Mouse (Mus musculus) left cerebral cortex, postnatal 4 days (tissue): ENCODE results near the gene C130026I21Rik. TPM values are rescaled to one million over a fixed set of nuclear protein-coding genes. Genes with fewer than 3 reads are reported as not detected.
"Not testable (repeated sequence)": the region's sequence is repeated elsewhere in the genome, so short reads cannot be mapped to it uniquely, and the experiment has no call there.

ENCODE experiments used
- DNase-seq: peaks from one replicate; pipeline ENCODE4 v3.0.0-alpha.2; 2022
- intact Hi-C: fragments of 180-260 bp; cut with DNase I; formaldehyde crosslinking; loops from one replicate; pipeline ENCODE4 v1.15.1; 2025
- total RNA-seq, 2 experiments: library from RNA; stranded (reverse); gene quantifications; 2 replicates each; pipeline ENCODE4 v1.2.3; 2021

The C130026I21Rik gene
- total RNA-seq, 2 experiments from 2014 or later, result 0.66 to 1.1 TPM

DNA sequence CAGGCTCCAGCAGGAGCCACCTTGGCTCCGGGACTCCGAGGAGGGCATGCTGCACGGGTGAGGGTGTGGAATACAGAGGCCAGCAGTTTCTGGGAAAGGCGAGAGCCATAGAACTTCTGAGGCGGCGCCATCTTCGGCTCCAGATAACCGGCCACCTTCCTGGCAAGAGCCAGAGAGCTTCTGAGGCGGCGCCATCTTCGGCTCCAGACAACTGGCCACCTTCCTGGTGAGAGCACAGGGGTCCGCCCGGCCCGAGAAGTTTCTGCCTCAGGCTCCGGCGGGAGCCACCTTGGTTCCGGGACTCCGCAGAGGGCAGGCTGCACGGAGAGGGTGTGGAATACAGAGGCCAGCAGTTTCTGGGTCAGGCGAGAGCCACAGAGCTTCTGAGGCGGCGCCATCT is 136.7 kb downstream of the C130026I21Rik start:
- DNase-seq, intact Hi-C loops: not testable (repeated sequence)

DNA sequence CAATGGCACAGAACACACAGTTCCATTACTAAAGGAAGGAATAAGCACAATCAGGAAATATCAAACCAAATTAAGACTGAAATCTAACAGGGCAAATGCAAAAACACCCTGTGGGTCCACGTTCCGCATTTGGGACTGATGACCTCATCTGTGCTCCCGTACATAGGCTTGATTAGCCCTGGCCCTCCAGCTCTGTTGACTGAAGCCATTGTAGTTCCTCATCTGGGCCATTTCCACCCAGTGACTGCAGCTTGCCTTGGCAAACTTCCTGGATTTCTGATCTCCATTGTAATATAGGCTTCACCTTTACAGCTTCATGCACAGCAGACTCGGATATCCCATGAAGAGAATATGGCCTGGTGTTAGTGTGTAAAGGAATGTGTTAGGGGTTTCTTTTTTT is 148.5 kb downstream of the C130026I21Rik start:
- intact Hi-C loops, result not testable (repeated sequence)

DNA sequence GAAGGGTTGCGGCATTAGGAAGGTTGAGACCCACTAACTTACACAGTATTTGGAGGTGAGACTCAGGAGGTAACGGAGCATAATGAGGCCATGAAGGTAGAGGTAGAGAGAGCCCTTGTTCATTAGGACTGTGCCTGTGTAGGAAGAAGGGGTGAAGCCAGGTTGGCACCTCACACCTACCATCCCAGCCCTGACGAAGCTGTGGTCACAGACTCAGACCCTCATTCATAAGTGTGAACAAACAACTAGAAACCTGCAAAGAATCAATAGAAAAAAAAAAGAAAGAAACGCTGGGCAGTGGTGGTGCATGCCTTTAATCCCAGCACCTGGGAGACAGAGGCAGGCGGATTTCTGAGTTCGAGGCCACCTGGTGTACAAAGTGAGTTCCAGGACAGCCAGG is 152.0 kb downstream of the C130026I21Rik start:
- intact Hi-C loops, DNase-seq: not testable (repeated sequence)

More for the DNA sequence above, 148.5 kb downstream of the C130026I21Rik start:
- not testable (repeated sequence) for DNase-seq

DNA sequence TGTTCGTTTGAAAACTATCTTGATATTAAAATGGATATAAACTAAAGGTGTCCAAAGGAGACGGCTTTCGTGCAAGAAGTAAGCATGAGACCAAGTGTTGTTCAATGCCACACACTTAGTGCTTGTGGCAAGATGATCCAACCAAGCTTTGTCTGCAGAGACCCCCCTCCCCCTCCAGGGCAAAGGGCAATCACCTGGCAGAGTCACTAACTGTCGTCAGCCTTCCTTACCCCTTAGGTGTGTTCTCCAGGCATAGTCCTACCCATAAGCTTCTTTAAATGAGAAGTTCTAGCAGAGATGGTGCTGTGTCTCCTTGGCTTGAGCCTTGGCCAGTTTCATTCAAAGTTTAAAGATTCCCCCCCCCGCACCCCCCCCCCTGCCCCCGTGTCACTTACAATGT is 152.8 kb downstream of the C130026I21Rik start:
- intact Hi-C loops, DNase-seq: not testable (repeated sequence)

DNA sequence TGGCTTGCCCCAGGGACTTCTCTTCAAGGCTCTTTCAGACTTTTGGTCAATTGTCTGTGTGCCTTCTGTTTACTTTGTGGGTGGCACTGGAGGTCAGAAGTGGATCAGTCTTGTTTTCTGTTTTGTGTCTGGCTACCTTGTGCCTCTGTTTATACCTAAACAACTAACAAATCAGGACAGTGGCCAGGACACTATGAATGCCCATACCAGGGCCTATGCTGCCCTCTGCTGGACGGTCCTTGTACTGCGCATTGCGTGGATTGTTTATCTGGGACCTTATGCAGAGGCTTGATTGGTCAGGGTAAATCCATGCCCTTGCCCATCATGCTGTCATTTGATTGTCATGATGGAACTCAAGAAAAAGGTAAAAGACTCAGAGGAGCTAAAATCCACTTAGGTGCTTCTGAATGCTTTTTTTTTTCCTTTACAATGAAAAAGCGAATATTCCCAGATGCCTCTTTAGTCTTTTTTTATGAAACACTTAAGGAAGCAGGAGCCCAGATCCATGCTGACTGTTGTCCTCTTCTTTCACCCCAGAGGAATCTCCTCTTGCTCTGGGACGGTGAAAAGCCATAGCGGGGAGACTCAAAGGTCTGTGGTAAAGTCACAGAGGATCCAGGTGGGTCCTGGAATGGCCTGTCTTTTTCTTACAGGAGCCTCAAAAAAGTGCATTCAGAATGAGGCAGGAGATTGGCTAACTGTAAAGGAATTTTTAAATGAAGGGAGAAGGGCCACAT is 155.5 kb downstream of the C130026I21Rik start:
- intact Hi-C loops, DNase-seq: not testable (repeated sequence)

DNA sequence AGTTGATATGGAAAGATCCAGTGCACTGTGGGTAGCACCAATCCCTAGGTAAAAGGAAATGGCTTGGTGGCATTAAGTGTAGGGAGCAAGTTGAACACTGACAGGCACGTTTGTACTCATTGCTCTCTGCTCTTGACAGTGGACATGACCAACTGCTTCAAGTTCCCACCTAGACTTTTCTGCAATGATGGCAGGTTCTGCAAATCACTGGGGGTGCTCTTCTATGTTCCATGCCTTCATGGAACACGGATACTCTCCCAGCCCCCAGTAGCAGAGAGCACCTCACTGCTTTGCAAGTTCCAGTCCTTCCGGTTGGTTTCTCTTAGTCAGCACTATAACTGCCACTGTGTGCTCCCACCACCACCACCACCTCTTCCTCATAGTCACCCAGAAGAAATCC is 156.3 kb downstream of the C130026I21Rik start:
- intact Hi-C loops, DNase-seq: not testable (repeated sequence)

DNA sequence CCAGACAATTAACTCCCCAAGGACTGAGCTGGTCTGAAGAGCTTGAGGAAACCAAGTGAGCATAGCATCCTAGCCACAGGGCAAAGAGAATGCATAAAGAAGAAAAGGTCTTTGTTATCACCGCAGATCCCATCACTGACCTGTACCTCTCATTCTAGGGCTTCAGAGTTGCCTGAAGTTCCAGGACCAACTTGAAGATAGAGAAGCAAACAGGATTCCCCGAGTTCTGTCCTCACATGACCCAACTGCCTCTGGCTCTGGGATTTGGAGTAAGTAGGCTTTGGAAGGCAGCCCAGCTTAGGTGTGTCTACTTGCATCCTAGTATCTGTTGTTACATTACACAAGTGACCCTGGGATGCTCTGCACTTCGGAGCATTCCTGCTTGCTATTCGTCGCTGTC is 157.5 kb downstream of the C130026I21Rik start:
- intact Hi-C loops, DNase-seq: not testable (repeated sequence)

DNA sequence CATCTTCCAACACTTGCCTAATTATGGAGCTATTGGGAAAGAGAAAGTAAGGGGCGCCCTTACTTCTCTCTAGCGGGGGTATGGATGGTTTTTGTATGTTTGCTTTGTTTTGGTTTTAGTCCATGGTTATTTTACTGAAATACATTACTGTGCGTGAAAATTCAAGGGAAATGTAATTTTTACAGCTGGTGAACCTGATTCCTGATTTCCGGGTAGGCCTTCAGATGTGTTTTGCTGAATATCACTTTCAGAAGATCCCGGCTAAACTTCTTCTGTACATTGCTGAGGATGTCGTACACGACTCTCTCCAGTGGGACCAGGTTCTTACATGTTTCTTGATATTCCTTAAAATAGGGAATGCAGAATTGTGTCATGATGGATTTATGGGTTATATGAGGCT is 158.1 kb downstream of the C130026I21Rik start:
- DNase-seq, intact Hi-C loops: not testable (repeated sequence)

DNA sequence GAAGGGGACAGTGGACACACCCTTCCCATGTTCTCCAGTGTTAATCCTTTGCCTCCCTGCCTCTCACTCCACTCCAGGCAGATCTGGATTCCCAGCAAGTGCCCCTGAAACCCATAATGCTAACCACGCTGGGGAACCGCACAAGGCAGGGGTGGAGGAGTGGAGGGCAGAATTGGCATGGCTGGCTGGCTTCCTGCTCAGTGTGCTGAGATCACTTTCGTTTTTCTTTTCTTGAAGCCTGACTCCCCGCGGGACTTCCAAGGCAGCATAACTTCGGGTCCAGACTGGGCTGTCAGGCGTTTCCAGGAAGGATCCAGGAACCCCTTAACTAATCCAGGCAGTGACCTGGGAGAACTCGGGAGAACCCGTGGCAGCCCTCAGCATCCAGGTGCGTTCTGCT is 158.8 kb downstream of the C130026I21Rik start:
- intact Hi-C loops, DNase-seq: not testable (repeated sequence)

DNA sequence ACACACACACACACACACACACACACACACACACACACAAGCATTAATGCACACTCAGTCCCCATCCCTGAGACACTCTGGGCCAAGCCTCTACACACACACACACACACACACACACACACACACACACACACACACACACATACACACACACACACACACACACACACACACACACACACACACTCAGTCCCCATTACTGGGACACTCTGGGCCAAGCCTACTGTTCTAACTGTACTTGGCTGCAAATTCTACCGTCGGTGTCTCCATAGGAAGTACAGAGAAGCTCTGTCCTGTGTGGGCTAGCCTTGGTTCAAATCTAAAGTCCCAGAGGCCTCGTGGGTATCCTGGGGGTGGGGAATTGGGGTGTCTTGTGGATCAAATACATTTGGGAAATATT is 159.5 kb downstream of the C130026I21Rik start:
- intact Hi-C loops, DNase-seq: not testable (repeated sequence)

DNA sequence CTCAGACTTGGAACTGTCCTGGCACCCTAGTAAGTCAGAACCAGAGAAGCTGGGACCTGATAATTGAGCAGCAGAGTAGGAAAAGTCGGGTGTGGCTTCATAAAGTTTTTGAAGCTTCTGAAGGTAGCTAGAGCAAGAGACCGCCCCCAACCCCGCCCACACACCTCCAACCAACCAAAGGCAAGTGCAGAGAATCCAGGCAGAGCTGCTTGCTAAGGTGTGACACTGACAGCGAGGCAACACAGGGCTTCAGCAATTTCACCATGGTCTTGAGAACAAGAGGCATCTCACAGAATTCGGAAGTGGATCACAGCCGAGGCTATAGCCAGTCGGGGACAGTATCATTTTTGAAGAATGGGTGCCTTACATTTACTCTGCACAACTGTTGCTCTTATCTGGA is 160.6 kb downstream of the C130026I21Rik start, which contains the start of gene A530032D15Rik:
TSS of gene A530032D15Rik (minus strand) at position 101 of the 400 bp plus-strand sequence.
- intact Hi-C loops, DNase-seq: not testable (repeated sequence)

DNA sequence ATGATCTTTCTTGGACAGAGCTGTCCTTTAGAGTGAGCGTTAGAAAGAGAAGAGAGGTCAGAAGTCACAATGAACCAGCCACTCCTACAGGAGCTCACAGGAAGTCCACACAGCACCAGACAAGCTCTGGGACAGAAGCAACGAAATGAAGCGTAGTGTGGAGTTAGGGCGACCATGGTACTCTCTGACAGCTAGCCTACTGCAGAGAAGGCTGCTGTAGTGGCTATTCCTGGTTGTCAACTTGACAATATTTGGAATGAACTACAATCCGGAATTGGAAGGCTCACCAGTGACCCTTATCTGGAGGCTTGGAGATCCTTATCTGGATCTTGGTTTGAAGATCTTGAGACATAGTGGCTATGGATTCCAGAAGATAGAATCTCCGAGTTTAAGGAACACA is 164.4 kb downstream of the C130026I21Rik start:
- intact Hi-C loops, DNase-seq: not testable (repeated sequence)

DNA sequence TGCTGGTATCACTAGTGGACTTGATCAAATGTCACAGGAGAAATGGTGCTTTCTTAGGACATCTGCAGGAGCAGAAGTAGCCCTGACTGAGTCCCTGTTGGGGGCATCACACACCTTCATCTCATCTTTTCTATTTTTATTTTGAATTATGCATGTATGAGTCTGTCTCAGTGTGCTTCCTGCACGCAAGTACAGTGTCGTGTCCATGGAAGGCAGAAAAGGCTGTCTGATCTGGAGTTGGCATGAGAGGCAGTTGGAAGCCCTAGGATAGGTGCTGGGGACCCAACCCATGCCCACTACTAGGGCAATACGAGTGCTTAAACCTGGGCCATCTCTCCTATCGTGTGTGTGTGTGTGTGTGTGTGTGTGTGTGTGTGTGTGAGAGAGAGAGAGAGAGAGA is 165.0 kb downstream of the C130026I21Rik start:
- DNase-seq, intact Hi-C loops: not testable (repeated sequence)

DNA sequence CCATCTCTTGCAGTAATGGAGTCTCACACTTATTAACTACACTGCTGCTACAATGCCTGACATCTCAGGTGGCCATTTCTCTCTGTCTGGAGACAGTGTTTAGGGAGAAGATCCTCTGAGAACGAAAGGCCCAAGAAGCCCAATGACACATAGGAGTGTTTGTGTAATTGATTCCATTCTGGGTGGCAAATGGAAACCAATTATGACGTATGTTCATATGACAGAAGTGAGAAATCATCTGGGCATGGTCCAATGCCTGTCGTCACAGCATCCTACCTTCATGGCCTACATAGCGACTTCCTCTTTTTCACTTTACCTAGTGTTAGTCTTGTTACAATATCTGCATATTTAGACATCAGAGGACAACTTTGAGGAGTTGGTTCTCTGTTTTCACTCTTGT is 168.6 kb downstream of the C130026I21Rik start:
- intact Hi-C loops, DNase-seq: not testable (repeated sequence)

DNA sequence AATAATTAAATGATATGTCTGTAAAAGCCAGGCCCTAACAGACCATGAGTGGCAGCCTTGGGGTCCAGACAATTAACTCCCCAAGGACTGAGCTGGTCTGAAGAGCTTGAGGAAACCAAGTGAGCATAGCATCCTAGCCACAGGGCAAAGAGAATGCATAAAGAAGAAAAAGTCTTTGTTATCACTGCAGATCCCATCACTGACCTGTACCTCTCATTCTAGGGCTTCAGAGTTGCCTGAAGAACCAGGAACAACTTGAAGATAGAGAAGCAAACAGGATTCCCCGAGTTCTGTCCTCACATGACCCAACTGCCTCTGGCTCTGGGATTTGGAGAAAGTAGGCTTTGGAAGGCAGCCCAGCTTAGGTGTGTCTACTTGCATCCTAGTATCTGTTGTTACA is 170.5 kb downstream of the C130026I21Rik start, which contains the start of gene Gm10553:
TSS of gene Gm10553 (plus strand) at position 301 of the 400 bp plus-strand sequence.
- DNase-seq, intact Hi-C loops: not testable (repeated sequence)

DNA sequence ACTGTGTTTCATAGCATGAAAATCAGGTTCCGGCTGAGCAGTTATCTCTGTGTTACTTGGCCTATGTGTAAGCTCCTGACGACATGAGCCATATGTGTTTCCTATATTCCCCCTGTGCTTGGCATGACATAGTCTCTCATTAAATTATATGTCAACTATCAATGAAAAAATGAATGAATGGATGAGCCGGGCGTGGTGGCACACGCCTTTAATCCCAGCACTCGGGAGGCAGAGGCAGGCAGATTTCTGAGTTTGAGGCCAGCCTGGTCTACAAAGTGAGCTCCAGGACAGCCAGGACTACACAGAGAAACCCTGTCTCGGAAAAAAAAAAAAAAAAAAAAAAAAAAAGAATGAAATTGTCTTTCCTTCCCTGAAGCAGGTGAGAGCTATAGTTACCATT is 171.3 kb downstream of the C130026I21Rik start:
- DNase-seq, intact Hi-C loops: not testable (repeated sequence)

DNA sequence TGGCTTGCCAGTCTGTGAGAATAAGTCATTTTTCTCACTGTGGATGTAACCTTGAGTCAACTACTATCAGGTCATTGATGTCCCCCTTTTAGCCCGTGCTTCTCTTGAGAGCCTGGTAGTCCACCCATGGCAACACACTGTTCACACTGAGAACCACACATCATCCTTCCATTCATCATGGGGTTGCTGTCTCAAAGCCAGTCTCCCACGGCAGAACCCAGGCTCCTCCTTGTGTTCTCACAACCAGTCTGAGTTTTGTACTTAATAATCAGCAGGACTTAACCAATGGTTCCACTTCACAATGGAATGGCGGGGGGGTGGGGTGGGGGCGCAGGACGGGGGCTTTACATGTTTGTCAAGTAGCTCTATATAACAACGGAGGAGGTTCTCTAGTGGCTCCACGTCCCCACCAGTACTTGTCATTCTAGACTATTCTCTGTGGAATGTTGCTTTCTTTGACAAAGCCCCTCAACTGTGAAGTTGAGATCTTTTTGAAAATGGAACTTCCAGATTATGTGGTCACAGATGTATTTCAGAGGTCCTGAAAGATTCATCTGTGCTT is 177.3 kb downstream of the C130026I21Rik start:
- DNase-seq, intact Hi-C loops: not testable (repeated sequence)

DNA sequence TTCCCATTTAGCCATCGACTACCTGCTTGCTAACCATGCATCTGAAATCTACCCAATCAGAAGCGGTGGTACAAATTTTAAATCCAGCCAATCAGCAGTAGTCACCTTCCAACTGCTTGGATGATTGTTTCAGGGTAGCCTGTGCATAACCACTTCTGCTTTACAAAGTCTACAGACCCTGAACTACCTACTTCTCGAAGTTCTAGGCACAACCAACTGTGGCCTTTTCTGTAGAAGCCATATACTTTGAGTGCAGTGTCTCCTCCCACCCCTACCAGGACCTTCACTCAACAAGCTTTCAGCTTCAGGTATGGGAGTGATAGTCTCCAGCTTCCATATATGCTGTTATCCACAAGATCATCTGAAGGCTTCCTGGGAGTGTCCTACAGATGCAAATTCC is 178.2 kb downstream of the C130026I21Rik start:
- DNase-seq, intact Hi-C loops: not testable (repeated sequence)

DNA sequence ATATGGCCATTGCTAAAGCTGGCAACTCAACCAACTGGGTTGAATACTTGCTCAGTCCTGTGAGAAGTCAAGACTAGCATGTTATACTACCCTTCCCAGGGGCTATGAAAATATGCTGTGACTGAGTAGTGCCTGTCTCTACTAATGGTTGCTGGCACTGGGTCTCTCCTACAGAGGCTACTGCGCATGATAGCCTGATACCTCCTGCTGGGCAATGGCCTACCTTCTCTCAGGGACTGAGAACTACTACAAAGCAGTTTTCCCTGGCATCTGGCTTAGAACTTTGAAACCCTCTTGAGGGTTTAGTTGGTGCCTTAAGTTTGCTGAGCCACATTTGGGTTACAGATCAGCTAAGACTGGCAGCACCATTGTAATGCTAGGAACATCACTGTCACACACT is 184.2 kb downstream of the C130026I21Rik start:
- DNase-seq, intact Hi-C loops: not testable (repeated sequence)

DNA sequence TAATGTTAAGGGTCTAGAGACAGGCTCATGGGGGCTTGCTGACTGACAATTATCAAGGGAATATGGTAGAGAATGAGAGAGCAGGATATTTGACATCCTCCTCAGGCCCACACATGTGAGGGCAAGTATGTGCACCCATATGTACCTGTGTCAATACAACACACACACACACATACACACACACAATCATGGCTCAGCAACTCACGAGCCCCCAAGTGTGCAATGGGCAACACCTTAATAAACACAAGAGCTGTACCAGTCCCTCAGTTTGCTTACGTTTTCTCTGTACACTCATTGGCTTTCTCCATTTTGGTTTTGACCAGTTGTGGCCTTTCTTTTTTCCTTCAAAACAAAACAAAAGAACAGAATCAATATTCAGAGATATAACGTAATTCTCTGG is 185.6 kb downstream of the C130026I21Rik start:
- intact Hi-C loops, DNase-seq: not testable (repeated sequence)

DNA sequence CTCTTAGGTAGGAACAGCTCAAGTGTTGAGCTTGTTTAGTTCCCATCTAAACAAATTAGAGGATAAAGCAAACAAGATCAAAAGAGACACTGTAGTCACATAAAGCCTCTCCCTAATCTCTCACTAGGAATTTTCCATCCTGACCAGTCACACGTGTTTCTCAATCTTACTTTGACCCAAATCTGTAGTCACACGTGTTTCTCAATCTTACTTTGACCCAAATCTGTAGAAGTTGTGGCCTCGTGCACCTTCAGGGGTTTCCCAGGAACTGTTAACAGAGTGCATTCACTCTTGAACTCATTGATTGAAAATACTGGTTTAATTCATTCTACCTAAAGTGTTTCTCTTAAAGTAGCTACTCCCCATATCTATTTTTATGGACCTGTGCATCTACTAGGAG is 197.3 kb downstream of the C130026I21Rik start:
- DNase-seq, intact Hi-C loops: not testable (repeated sequence)

DNA sequence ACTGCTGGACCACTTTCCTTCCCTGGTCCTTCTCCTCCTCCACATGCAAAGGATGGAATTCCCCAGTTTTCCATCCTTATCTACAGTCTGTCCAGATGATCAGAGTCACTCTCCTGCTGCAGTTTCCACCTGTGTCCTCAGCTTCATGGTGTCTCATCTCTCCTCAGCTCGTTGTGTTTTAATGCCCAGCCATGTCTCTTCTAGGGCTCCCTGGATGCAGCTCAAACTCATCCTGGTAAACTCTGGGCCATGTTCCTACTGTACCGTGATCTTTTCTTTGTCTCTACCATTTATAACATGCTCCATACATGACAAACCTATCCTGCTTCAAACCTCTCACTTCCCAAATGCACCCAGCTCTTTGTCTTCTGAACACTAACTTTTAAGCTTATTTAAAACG is 198.7 kb downstream of the C130026I21Rik start:
- DNase-seq, intact Hi-C loops: not testable (repeated sequence)
